24 mouse cellular contexts compared by ENCODE assay signal in the genomic region with DNA sequence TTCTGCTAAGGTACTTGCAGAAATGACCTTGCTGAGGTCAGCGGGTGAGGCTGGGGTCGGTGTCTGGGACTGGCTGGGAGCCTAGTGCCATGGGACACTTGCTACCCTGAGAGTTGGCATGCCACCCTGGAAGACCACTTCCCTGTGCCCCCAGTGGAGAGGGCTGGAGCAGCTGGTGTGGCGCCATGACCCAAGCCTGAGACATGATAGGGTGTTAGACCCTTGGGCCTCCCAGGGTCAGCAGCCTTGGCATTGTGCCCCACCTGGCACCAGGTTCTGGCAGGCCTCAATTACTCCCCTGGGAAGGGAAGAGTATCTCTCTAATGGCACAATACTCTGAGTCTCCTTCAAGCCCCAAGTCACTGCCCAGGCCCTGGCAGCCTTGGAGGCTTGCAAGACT. TPM values are rescaled to one million over a fixed set of nuclear protein-coding genes. Genes with fewer than 3 reads are reported as not detected.
DNase-seq lines count a peak whose midpoint lies in the region; ATAC-seq and TF ChIP-seq lines count a peak whose summit lies in the region.
"Had no signal": no experiment of that assay in that cellular context is flagged by ENCODE, and none has a peak within 500 bp of the region (broad histone marks: within the 10 kb centered on the region; RNA-seq: fewer than 3 reads in every experiment).

No protein-coding gene starts in this region.

- 90% methylated on average over 3 of the region's 3 CpGs for WGBS in embryonic facial prominence, embryonic 10.5 days
- WGBS in heart, postnatal 0 days = 47% methylated on average over 3 of the region's 3 CpGs

- peak overlapping the region; percentile 19; the same call in 1 of the 2 replicates for H3K27ac ChIP-seq in embryonic facial prominence, embryonic 10.5 days (replicated peaks)
- H3K27ac ChIP-seq in heart, postnatal 0 days (ENCODE audit: low read depth) = peak overlapping the region; percentile 95
- H3K27ac ChIP-seq: hindbrain, embryonic 15.5 days; neural tube, embryonic 13.5 days had no signal

- peaks cover 18% of the 10 kb centered on the region for H3K4me1 ChIP-seq in embryonic facial prominence, embryonic 10.5 days
- H3K4me1 ChIP-seq in heart, postnatal 0 days (ENCODE audit: control insufficient read depth, insufficient read depth) = peaks cover 47% of the 10 kb centered on the region

- H3K4me2 ChIP-seq in heart, postnatal 0 days (ENCODE audit: low read depth, low read length) = peak overlapping the region; percentile 56
- H3K4me2 ChIP-seq: hindbrain, embryonic 15.5 days; liver, embryonic 11.5 days; midbrain, embryonic 11.5 days; neural tube, embryonic 13.5 days had no signal

- H3K9me3 ChIP-seq in embryonic facial prominence, embryonic 10.5 days = no peaks in the 10 kb centered on the region
- H3K9me3 ChIP-seq in heart, postnatal 0 days (replicated peaks; ENCODE audit: control insufficient read depth, low read length) = no peaks in the 10 kb centered on the region
- H3K9me3 ChIP-seq: hindbrain, embryonic 15.5 days; neural tube, embryonic 13.5 days had no signal

- DNase-seq in adipocyte (ENCODE audit: low spot score) = peak; percentile 28
- DNase-seq in embryonic facial prominence, embryonic 10.5 days (ENCODE audit: low spot score) = no peak
- DNase-seq in gastrocnemius, postnatal 36 days = peak; percentile 42 to 56
- no peak for DNase-seq in heart, postnatal 0 days (ENCODE audit: low spot score)
- DNase-seq in spleen, postnatal 14 days (ENCODE audit: low spot score in 2 of 2) = no peak
- DNase-seq in layer of hippocampus, adult 18-20 months (ENCODE audit: low spot score in 2 of 2) = no peak
- DNase-seq: cerebellum, adult 18-20 months; forebrain, postnatal 0 days; kidney, adult 11 months; kidney, postnatal 10 days; layer of hippocampus, adult 9-11 months; lung, adult 2 months; lung, postnatal 36 days; right cerebral cortex, postnatal 25 days; thymus, postnatal 36 days had no signal

- no peak for TF ChIP-seq CTCF in heart, postnatal 0 days (IDR thresholded peaks at IDR 0.05; ENCODE audit: low read depth)

- peak overlapping the region; percentile 52 for H3K9ac ChIP-seq in heart, postnatal 0 days (replicated peaks; ENCODE audit: low read depth, low read length)
- H3K9ac ChIP-seq: forebrain, postnatal 0 days; hindbrain, embryonic 15.5 days; neural tube, embryonic 13.5 days had no signal

- no peaks in the 10 kb centered on the region for H3K36me3 ChIP-seq in embryonic facial prominence, embryonic 10.5 days (replicated peaks)
- peaks cover 21% of the 10 kb centered on the region for H3K36me3 ChIP-seq in heart, postnatal 0 days (replicated peaks; ENCODE audit: control insufficient read depth, insufficient read depth, low read length)
- H3K36me3 ChIP-seq: hindbrain, embryonic 15.5 days; neural tube, embryonic 13.5 days had no signal

- peak; percentile 11 for ATAC-seq in heart, postnatal 0 days (ENCODE audit: insufficient read depth, low read depth)
- ATAC-seq in megakaryocyte, adult 5-6 weeks (ENCODE audit: poor library complexity, severe bottlenecking) = no peak
- ATAC-seq: forebrain, postnatal 0 days had no signal

- intact Hi-C loops in gastrocnemius, postnatal 36 days (cut with DNase I) = no loop called here

- no peak for TF ChIP-seq EP300 in heart, postnatal 0 days (IDR thresholded peaks at IDR 0.05; ENCODE audit: low read depth)

- H3K27me3 ChIP-seq in embryonic facial prominence, embryonic 10.5 days (replicated peaks; ENCODE audit: low read depth, poor library complexity, severe bottlenecking) = 0 out of 2 replicates have a peak, but pooled peaks cover 6% of the 10 kb centered on the region
- no peaks in the 10 kb centered on the region for H3K27me3 ChIP-seq in heart, postnatal 0 days (ENCODE audit: control insufficient read depth, insufficient read depth, low read length)
- H3K27me3 ChIP-seq: hindbrain, embryonic 15.5 days; neural tube, embryonic 13.5 days had no signal

- H3K4me3 ChIP-seq in embryonic facial prominence, embryonic 10.5 days = no peak overlapping the region
- H3K4me3 ChIP-seq in heart, postnatal 0 days (ENCODE audit: low read depth, low read length) = peak overlapping the region; percentile 31
- H3K4me3 ChIP-seq: hindbrain, embryonic 15.5 days; neural tube, embryonic 13.5 days had no signal

RNA-seq across cellular contexts. Expression of gene Apol6, which starts 23.5 kb away (rescaled TPM):
- polyA plus RNA-seq in embryonic facial prominence, embryonic 10.5 days (2016; fragmentation: Nextera tagmentation; extraction: Ambion mirVana) = 0.07 and 0.16 TPM in 2 replicates
- 10 to 100 TPM; 34.5 to 38.8 TPM for total RNA-seq in gastrocnemius, postnatal 36 days (2021)
- not detected in 2 replicates for total RNA-seq in heart, postnatal 0 days (2014; rRNA removed; ENCODE audit: low replicate concordance)
- 0.11 TPM in 2 replicates for polyA plus RNA-seq in heart, postnatal 0 days (2015; fragmentation: Nextera tagmentation; extraction: Ambion mirVana)
- total RNA-seq in layer of hippocampus, adult 18-20 months (2021) = not detected
- total RNA-seq in megakaryocyte, adult 5-6 weeks (2015) = not detected in 2 replicates
- 0.04 TPM in 1 of 2 replicates, not detected in the other for total RNA-seq in megakaryocyte, adult 5-6 weeks (2017)
- total RNA-seq: granulocyte monocyte progenitor cell, adult 5-6 weeks; monocyte, adult 5-6 weeks had no signal
- polyA plus RNA-seq: forebrain, postnatal 0 days; hindbrain, embryonic 15.5 days; liver, embryonic 11.5 days; midbrain, embryonic 11.5 days; neural tube, embryonic 13.5 days had no signal

RNA-seq across cellular contexts. Expression of gene Mb, which starts 29.4 kb away (rescaled TPM):
- polyA plus RNA-seq in embryonic facial prominence, embryonic 10.5 days (2016; fragmentation: Nextera tagmentation; extraction: Ambion mirVana) = 0.72 and 0.86 TPM in 2 replicates
- total RNA-seq in gastrocnemius, postnatal 36 days (2021) = 1,000 to 10,000 TPM; 2,788 to 3,377 TPM
- total RNA-seq in heart, postnatal 0 days (2014; rRNA removed; ENCODE audit: low replicate concordance) = 4,504 and 5,889 TPM in 2 replicates
- polyA plus RNA-seq in heart, postnatal 0 days (2015; fragmentation: Nextera tagmentation; extraction: Ambion mirVana) = 3,958 and 4,151 TPM in 2 replicates
- total RNA-seq in layer of hippocampus, adult 18-20 months (2021) = under 1 TPM; 0.42 to 0.46 TPM
- total RNA-seq in megakaryocyte, adult 5-6 weeks (2015) = not detected in 2 replicates
- not detected in 2 replicates for total RNA-seq in megakaryocyte, adult 5-6 weeks (2017)
- total RNA-seq: ES-E14; granulocyte monocyte progenitor cell, adult 5-6 weeks; left cerebral cortex, postnatal 36 days; monocyte, adult 5-6 weeks had no signal
- polyA plus RNA-seq: midbrain, embryonic 11.5 days had no signal

Comparison
In these comparisons a context has a peak if more than half of its experiments do, and no peak if none do; other contexts are left out.
1. DNase-seq: peak in adipocyte (single experiment) and gastrocnemius, postnatal 36 days (2 of 2); none in embryonic facial prominence, embryonic 10.5 days (single experiment), heart, postnatal 0 days (single experiment), spleen, postnatal 14 days (0 of 2) and layer of hippocampus, adult 18-20 months (0 of 2).
2. RNA of gene Apol6, which starts 23.5 kb away (total RNA-seq): 34.5 to 38.8 TPM in gastrocnemius, postnatal 36 days; not detected in layer of hippocampus, adult 18-20 months, not detected in heart, postnatal 0 days and 0.04 TPM in megakaryocyte, adult 5-6 weeks; every median in the first group is over 10 times any median in the second.
3. RNA of gene Mb, which starts 29.4 kb away (total RNA-seq): 4,504 to 5,889 TPM in heart, postnatal 0 days and 2,788 to 3,377 TPM in gastrocnemius, postnatal 36 days; 0.42 to 0.46 TPM in layer of hippocampus, adult 18-20 months and not detected in megakaryocyte, adult 5-6 weeks; every median in the first group is over 1,000 times any median in the second.